Mouse (Mus musculus) limb, embryonic 14.5 days (tissue): ENCODE results near the gene Coa3. TPM values are rescaled to one million over a fixed set of nuclear protein-coding genes. Genes with fewer than 3 reads are reported as not detected.

Source experiments
- ATAC-seq: fragments of 200-750 bp; cut with Nextera tagmentation; 2 replicates; pipeline ENCODE4 v1.8.0; 2017; ENCODE audit warnings: low read depth, moderate number of reproducible peaks, moderate TSS enrichment; ENCODE audit not compliant: low FRiP score
- DNase-seq: peaks from one replicate; pipeline ENCODE4 v3.0.0-alpha.2; 2015; ENCODE audit warnings: low spot score
- H3K27ac ChIP-seq: fragments of 300-500 bp; sonication (generic); replicated peaks from 2 replicates; pipeline ENCODE4 v1.5.1; 2014; ENCODE audit warnings: low read depth, mild to moderate bottlenecking, low read length, moderate library complexity, mixed read lengths
- H3K27me3 ChIP-seq: fragments of 300-500 bp; sonication (generic); 2 replicates; pipeline ENCODE4 v1.6.1; 2014; ENCODE audit warnings: low read length, mixed read lengths; ENCODE audit not compliant: control insufficient read depth, insufficient read depth
- H3K36me3 ChIP-seq: fragments of 300-500 bp; sonication (generic); 2 replicates; pipeline ENCODE4 v1.6.1; 2014; ENCODE audit warnings: mild to moderate bottlenecking, low read length, moderate library complexity, mixed read lengths; ENCODE audit not compliant: control insufficient read depth, insufficient read depth
- H3K4me1 ChIP-seq: fragments of 300-500 bp; sonication (generic); 2 replicates; pipeline ENCODE4 v1.6.1; 2014; ENCODE audit warnings: antibody characterized with exemption, low read length, mixed read lengths; ENCODE audit not compliant: control insufficient read depth, insufficient read depth
- H3K4me2 ChIP-seq: fragments of 300-500 bp; sonication (generic); replicated peaks from 2 replicates; pipeline ENCODE4 v1.6.1; 2014; ENCODE audit warnings: low read depth, mild to moderate bottlenecking, low read length, moderate library complexity; ENCODE audit not compliant: severe bottlenecking
- H3K4me3 ChIP-seq: fragments of 300-500 bp; sonication (generic); replicated peaks from 2 replicates; pipeline ENCODE4 v1.5.1; 2014; ENCODE audit warnings: low read length
- H3K9ac ChIP-seq: fragments of 300-500 bp; sonication (generic); 2 replicates; pipeline ENCODE4 v1.6.1; 2014; ENCODE audit warnings: mild to moderate bottlenecking, low read depth, low read length, moderate library complexity; ENCODE audit not compliant: severe bottlenecking
- H3K9me3 ChIP-seq: fragments of 300-500 bp; sonication (generic); 2 replicates; pipeline ENCODE4 v1.6.1; 2016; ENCODE audit warnings: low read length; ENCODE audit not compliant: control insufficient read depth
- POLR2A ChIP-seq: fragments of 200-500 bp; IDR thresholded peaks from 2 replicates; pipeline ENCODE4 v1.8.0; 2012; ENCODE audit warnings: inconsistent platforms, mild to moderate bottlenecking, moderate library complexity, borderline replicate concordance; ENCODE audit not compliant: insufficient read depth, insufficient read length; ENCODE audit errors: extremely low read depth
- WGBS: fragments of 180-500 bp; shearing (Covaris S2); extraction: QIAGEN DNeasy Blood & Tissue Kit; methylation state at CpG from one replicate; pipeline ENCODE4 v1.1.7; 2014; 5-methylcytosine and 5-hydroxymethylcytosine counted together
- polyA plus RNA-seq, 2 experiments: library from polyadenylated mRNA; depleted of rRNA in 1 of 2; stranded (reverse) in 1 of 2; unstranded in 1 of 2; fragments of >200 nt; fragmentation: Nextera tagmentation in 1 of 2; extraction: Ambion mirVana in 1 of 2; gene quantifications; 2 replicates each; pipeline versions ENCODE4 v1.2.1 to v1.2.3; 2012 to 2014

Gene Coa3
- polyA plus RNA-seq, 2 experiments = 182 to 183 TPM

DNA sequence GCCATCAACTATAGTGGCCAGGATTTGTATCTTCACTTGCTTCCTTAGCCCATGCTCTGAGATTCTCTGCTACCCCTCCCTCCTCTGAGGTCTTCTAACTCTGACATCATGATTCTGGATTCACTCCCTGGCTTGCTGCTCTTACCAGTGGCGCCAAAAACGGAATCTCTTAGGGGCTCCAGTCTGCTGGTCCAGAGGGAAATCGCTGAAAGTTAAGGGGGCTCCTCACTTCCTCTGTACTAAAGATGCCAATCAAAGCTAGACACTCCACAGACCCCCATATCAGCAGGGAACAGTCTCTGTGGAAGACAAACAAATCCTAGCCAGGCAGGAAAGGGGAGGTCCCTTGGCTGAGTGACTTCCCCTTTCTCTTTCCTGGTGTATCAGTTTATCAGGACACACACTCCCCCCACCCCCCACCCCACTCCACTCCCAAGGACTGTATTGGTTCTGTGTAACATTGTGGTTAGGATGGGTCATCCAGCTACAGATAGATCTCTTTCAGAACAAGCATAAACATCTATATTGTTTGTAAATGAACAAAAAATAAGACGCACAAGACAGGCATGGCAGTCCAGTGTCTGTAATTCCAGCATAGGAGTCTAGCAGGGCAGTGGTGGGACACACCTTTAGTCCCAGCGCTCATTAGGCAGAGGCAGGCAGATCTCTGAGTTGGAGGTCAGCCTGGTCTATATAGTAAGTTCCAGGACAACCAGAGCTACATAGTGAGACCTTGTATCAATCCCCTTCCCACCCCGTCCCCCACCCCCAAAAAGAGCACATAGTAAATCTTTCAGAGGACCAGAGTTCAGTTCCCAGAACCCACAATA, 46.7 kb downstream of the Coa3 start:
- TF ChIP-seq POLR2A = no peak
- peaks cover 29% of the 10 kb centered on the region for H3K4me1 ChIP-seq
- no peaks in the 10 kb centered on the region for H3K9me3 ChIP-seq
- H3K27me3 ChIP-seq = no peaks in the 10 kb centered on the region
- peak; percentile 48 for DNase-seq
- peak overlapping the region; percentile 37 for H3K4me2 ChIP-seq
- H3K9ac ChIP-seq = 0 out of 2 replicates have a peak overlapping the region, but pooled peaks have one; percentile 28
- H3K36me3 ChIP-seq = no peaks in the 10 kb centered on the region
- peak overlapping the region; percentile 35 for H3K27ac ChIP-seq
- 48% methylated on average over 6 of the region's 6 CpGs for WGBS
- ATAC-seq = peak; percentile 53; the same call in 1 of the 2 replicates
- 0 out of 2 replicates have a peak overlapping the region, but pooled peaks have one; percentile 5 for H3K4me3 ChIP-seq

- Histone ChIP-seq H3K4me2 (peak overlapping the region; percentile 37), H3K27me3 (no peaks in the 10 kb centered on the region), H3K4me3 (0 out of 2 replicates have a peak overlapping the region, but pooled peaks have one; percentile 5), H3K36me3 (no peaks in the 10 kb centered on the region), H3K9me3 (no peaks in the 10 kb centered on the region), H3K9ac (peak overlapping the region; percentile 28; the same call in 1 of the 2 replicates), H3K4me1 (peaks cover 29% of the 10 kb centered on the region), H3K27ac (peak overlapping the region; percentile 35)
- WGBS = 5% methylated on average over 18 of the region's 18 CpGs
- DNase-seq (no peak), ATAC-seq (no peak)
- no peak for TF ChIP-seq POLR2A
These were observed 47.7 kb downstream of the Coa3 start for GRCm38 (mm10) chr11:101230991-101231871.

DNA sequence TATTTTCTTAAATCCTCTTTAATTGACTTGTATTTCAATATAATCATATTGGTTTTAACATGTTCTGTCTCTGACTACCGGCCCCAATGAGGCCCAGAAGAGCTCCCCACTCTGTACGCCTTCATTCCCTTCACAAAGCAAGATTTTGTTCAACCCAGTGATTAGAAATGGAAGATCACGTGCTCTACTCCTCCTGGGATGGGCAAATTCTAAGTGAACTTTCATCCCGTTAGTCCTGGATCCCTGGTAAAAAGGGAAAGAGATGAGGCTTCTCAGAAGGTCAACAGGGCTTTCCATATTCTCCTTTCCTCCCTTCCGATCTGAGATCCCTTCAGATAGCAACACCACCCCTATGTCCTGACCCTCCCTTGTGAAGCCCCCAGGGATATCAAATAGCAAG, 48.4 kb downstream of the Coa3 start:
- H3K4me1 ChIP-seq = peaks cover 31% of the 10 kb centered on the region
- H3K9me3 ChIP-seq = no peaks in the 10 kb centered on the region
- DNase-seq (no peak), ATAC-seq (no peak)
- peak overlapping the region; percentile 37; the same call in 1 of the 2 replicates for H3K4me2 ChIP-seq
- H3K9ac ChIP-seq = no peak overlapping the region
- no peaks in the 10 kb centered on the region for H3K36me3 ChIP-seq
- no peak for TF ChIP-seq POLR2A
- no peaks in the 10 kb centered on the region for H3K27me3 ChIP-seq
- H3K4me3 ChIP-seq = no peak overlapping the region
- peak overlapping the region; percentile 40 for H3K27ac ChIP-seq
- WGBS = 22% methylated on average over 5 of the region's 5 CpGs

DNA sequence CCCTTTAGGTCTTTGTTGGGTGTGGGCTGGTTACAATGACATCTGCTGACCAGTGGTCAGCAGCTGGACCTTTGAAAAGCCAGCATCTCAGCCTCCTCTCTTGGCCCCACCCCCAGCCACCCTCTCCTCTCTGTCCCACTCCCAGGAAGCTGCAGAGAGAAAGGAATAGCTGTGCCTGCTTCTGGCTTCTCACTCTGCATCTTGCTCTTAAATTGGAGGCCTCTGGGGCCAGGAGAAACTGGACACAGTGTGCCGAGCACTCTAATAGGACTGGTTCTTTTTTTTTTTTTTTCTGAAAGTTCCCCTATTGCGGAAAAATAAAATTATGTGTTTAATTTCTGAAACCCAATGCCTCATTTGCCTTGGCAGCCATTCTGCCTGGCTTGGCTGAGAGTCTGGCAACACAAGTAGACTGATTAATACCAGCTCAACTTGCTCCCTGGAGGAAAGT, 48.8 kb downstream of the Coa3 start:
- no peak overlapping the region for H3K9ac ChIP-seq
- no peak overlapping the region for H3K4me3 ChIP-seq
- WGBS = 19% methylated on average over 2 of the region's 2 CpGs
- no peaks in the 10 kb centered on the region for H3K27me3 ChIP-seq
- H3K36me3 ChIP-seq = no peaks in the 10 kb centered on the region
- TF ChIP-seq POLR2A = no peak
- no peaks in the 10 kb centered on the region for H3K9me3 ChIP-seq
- ATAC-seq = no peak
- H3K4me1 ChIP-seq = peaks cover 35% of the 10 kb centered on the region
- H3K4me2 ChIP-seq = no peak overlapping the region
- H3K27ac ChIP-seq = 0 out of 2 replicates have a peak overlapping the region, but pooled peaks have one; percentile 40
- DNase-seq = peak; percentile 44

GRCm38 (mm10) chr11:101229361-101229900, 49.5 kb downstream of the Coa3 start:
- Histone ChIP-seq H3K27me3 (no peaks in the 10 kb centered on the region), H3K27ac (no peak overlapping the region), H3K4me2 (no peak overlapping the region), H3K4me3 (no peak overlapping the region), H3K9me3 (no peaks in the 10 kb centered on the region), H3K36me3 (no peaks in the 10 kb centered on the region), H3K9ac (no peak overlapping the region), H3K4me1 (peaks cover 35% of the 10 kb centered on the region)
- no peak for ATAC-seq
- TF ChIP-seq POLR2A = no peak
- WGBS = 33% methylated on average over 8 of the region's 8 CpGs
- no peak for DNase-seq

Other genes starting within 250 kb of the Coa3 start
- gene Naglu, start 209.1 kb downstream of the Coa3 start, polyA plus RNA-seq (2012; rRNA removed) = 12.8 and 18.5 TPM in 2 replicates
- gene Naglu, start 209.1 kb downstream of the Coa3 start, polyA plus RNA-seq (2014; fragmentation: Nextera tagmentation; extraction: Ambion mirVana) = 9.8 and 10.3 TPM in 2 replicates
- 0.23 and 0.42 TPM in 2 replicates for gene Hsd17b1, start 200.7 kb downstream of the Coa3 start, polyA plus RNA-seq (2012; rRNA removed)
- not detected in 2 replicates for gene Hsd17b1, start 200.7 kb downstream of the Coa3 start, polyA plus RNA-seq (2014; fragmentation: Nextera tagmentation; extraction: Ambion mirVana)
- gene Coasy, start 196.5 kb downstream of the Coa3 start, polyA plus RNA-seq (2012; rRNA removed) = 49.1 and 64.3 TPM in 2 replicates
- 41.9 and 43.3 TPM in 2 replicates for gene Coasy, start 196.5 kb downstream of the Coa3 start, polyA plus RNA-seq (2014; fragmentation: Nextera tagmentation; extraction: Ambion mirVana)
- 40.2 and 61.6 TPM in 2 replicates for gene Mlx, start 191.8 kb downstream of the Coa3 start, polyA plus RNA-seq (2012; rRNA removed)
- 42.4 and 44.4 TPM in 2 replicates for gene Mlx, start 191.8 kb downstream of the Coa3 start, polyA plus RNA-seq (2014; fragmentation: Nextera tagmentation; extraction: Ambion mirVana)
- gene Psmc3ip, start 183.7 kb downstream of the Coa3 start, polyA plus RNA-seq (2012; rRNA removed) = 15.7 and 24.3 TPM in 2 replicates
- 32.9 and 36.5 TPM in 2 replicates for gene Psmc3ip, start 183.7 kb downstream of the Coa3 start, polyA plus RNA-seq (2014; fragmentation: Nextera tagmentation; extraction: Ambion mirVana)
- 53.6 and 65.4 TPM in 2 replicates for gene Retreg3, start 159.2 kb downstream of the Coa3 start, polyA plus RNA-seq (2012; rRNA removed)
- gene Retreg3, start 159.2 kb downstream of the Coa3 start, polyA plus RNA-seq (2014; fragmentation: Nextera tagmentation; extraction: Ambion mirVana) = 11.3 and 12.7 TPM in 2 replicates
- gene Tubg1, start 159.2 kb downstream of the Coa3 start, polyA plus RNA-seq (2012; rRNA removed) = 32.4 and 36.8 TPM in 2 replicates
- 52.5 and 52.7 TPM in 2 replicates for gene Tubg1, start 159.2 kb downstream of the Coa3 start, polyA plus RNA-seq (2014; fragmentation: Nextera tagmentation; extraction: Ambion mirVana)
- gene Tubg2, start 123.2 kb downstream of the Coa3 start, polyA plus RNA-seq (2012; rRNA removed) = 6.2 and 7.3 TPM in 2 replicates
- 7.1 and 8.0 TPM in 2 replicates for gene Tubg2, start 123.2 kb downstream of the Coa3 start, polyA plus RNA-seq (2014; fragmentation: Nextera tagmentation; extraction: Ambion mirVana)
- 1.5 and 2.1 TPM in 2 replicates for gene Cntnap1, start 108.6 kb downstream of the Coa3 start, polyA plus RNA-seq (2012; rRNA removed)
- gene Cntnap1, start 108.6 kb downstream of the Coa3 start, polyA plus RNA-seq (2014; fragmentation: Nextera tagmentation; extraction: Ambion mirVana) = 0.56 and 0.64 TPM in 2 replicates
- 17.4 and 20.6 TPM in 2 replicates for gene Plekhh3, start 107.8 kb downstream of the Coa3 start, polyA plus RNA-seq (2012; rRNA removed)
- gene Plekhh3, start 107.8 kb downstream of the Coa3 start, polyA plus RNA-seq (2014; fragmentation: Nextera tagmentation; extraction: Ambion mirVana) = 19.6 and 20.5 TPM in 2 replicates
- 0.09 and 0.17 TPM in 2 replicates for gene Ccr10, start 103.7 kb downstream of the Coa3 start, polyA plus RNA-seq (2012; rRNA removed)
- 0.11 and 0.41 TPM in 2 replicates for gene Ccr10, start 103.7 kb downstream of the Coa3 start, polyA plus RNA-seq (2014; fragmentation: Nextera tagmentation; extraction: Ambion mirVana)
- gene Ezh1, start 52.7 kb downstream of the Coa3 start, polyA plus RNA-seq (2012; rRNA removed) = 28.3 and 28.4 TPM in 2 replicates
- gene Ezh1, start 52.7 kb downstream of the Coa3 start, polyA plus RNA-seq (2014; fragmentation: Nextera tagmentation; extraction: Ambion mirVana) = 14.4 and 17.0 TPM in 2 replicates
- gene Ramp2, start 33.1 kb downstream of the Coa3 start, polyA plus RNA-seq (2012; rRNA removed) = 89.4 and 108 TPM in 2 replicates
- gene Ramp2, start 33.1 kb downstream of the Coa3 start, polyA plus RNA-seq (2014; fragmentation: Nextera tagmentation; extraction: Ambion mirVana) = 98.9 and 104 TPM in 2 replicates
- 70.3 and 71.7 TPM in 2 replicates for gene Vps25, start 25.4 kb downstream of the Coa3 start, polyA plus RNA-seq (2012; rRNA removed)
- gene Vps25, start 25.4 kb downstream of the Coa3 start, polyA plus RNA-seq (2014; fragmentation: Nextera tagmentation; extraction: Ambion mirVana) = 120 and 124 TPM in 2 replicates
- gene Wnk4, start 18.5 kb downstream of the Coa3 start, polyA plus RNA-seq (2012; rRNA removed) = 14.9 and 18.4 TPM in 2 replicates
- gene Wnk4, start 18.5 kb downstream of the Coa3 start, polyA plus RNA-seq (2014; fragmentation: Nextera tagmentation; extraction: Ambion mirVana) = 9.9 and 10.7 TPM in 2 replicates
- 1.1 and 1.6 TPM in 2 replicates for gene Cntd1, start 102 bp downstream of the Coa3 start, polyA plus RNA-seq (2012; rRNA removed)
- 0.61 and 0.93 TPM in 2 replicates for gene Cntd1, start 102 bp downstream of the Coa3 start, polyA plus RNA-seq (2014; fragmentation: Nextera tagmentation; extraction: Ambion mirVana)
- gene Becn1, start 23.2 kb upstream of the Coa3 start, polyA plus RNA-seq (2012; rRNA removed) = 86.5 and 100 TPM in 2 replicates
- gene Becn1, start 23.2 kb upstream of the Coa3 start, polyA plus RNA-seq (2014; fragmentation: Nextera tagmentation; extraction: Ambion mirVana) = 118 and 135 TPM in 2 replicates
- 128 and 142 TPM in 2 replicates for gene Psme3, start 37.1 kb upstream of the Coa3 start, polyA plus RNA-seq (2012; rRNA removed)
- 105 TPM in 2 replicates for gene Psme3, start 37.1 kb upstream of the Coa3 start, polyA plus RNA-seq (2014; fragmentation: Nextera tagmentation; extraction: Ambion mirVana)
- 6.2 and 8.2 TPM in 2 replicates for gene Aoc2, start 45.9 kb upstream of the Coa3 start, polyA plus RNA-seq (2012; rRNA removed)
- 0.84 and 0.86 TPM in 2 replicates for gene Aoc2, start 45.9 kb upstream of the Coa3 start, polyA plus RNA-seq (2014; fragmentation: Nextera tagmentation; extraction: Ambion mirVana)
- 3.1 TPM in 2 replicates for gene Aoc3, start 51.5 kb upstream of the Coa3 start, polyA plus RNA-seq (2012; rRNA removed)
- gene Aoc3, start 51.5 kb upstream of the Coa3 start, polyA plus RNA-seq (2014; fragmentation: Nextera tagmentation; extraction: Ambion mirVana) = 0.68 and 1.0 TPM in 2 replicates
- gene G6pc, start 88.4 kb upstream of the Coa3 start, polyA plus RNA-seq (2012; rRNA removed) = not detected in 2 replicates
- not detected in 2 replicates for gene G6pc, start 88.4 kb upstream of the Coa3 start, polyA plus RNA-seq (2014; fragmentation: Nextera tagmentation; extraction: Ambion mirVana)
- 39.3 and 41.1 TPM in 2 replicates for gene Aarsd1, start 138.5 kb upstream of the Coa3 start, polyA plus RNA-seq (2012; rRNA removed)
- 62.8 and 63.2 TPM in 2 replicates for gene Aarsd1, start 138.5 kb upstream of the Coa3 start, polyA plus RNA-seq (2014; fragmentation: Nextera tagmentation; extraction: Ambion mirVana)
- gene Gm27029, start 145.7 kb upstream of the Coa3 start, polyA plus RNA-seq (2012; rRNA removed) = 1.3 and 4.2 TPM in 2 replicates
- 11.8 and 12.1 TPM in 2 replicates for gene Gm27029, start 145.7 kb upstream of the Coa3 start, polyA plus RNA-seq (2014; fragmentation: Nextera tagmentation; extraction: Ambion mirVana)
- 19.3 and 20.6 TPM in 2 replicates for gene Rundc1, start 146.0 kb upstream of the Coa3 start, polyA plus RNA-seq (2012; rRNA removed)
- gene Rundc1, start 146.0 kb upstream of the Coa3 start, polyA plus RNA-seq (2014; fragmentation: Nextera tagmentation; extraction: Ambion mirVana) = 17.6 and 17.8 TPM in 2 replicates
- gene Ptges3l, start 146.2 kb upstream of the Coa3 start, polyA plus RNA-seq (2012; rRNA removed) = 23.7 and 27.5 TPM in 2 replicates
- gene Ptges3l, start 146.2 kb upstream of the Coa3 start, polyA plus RNA-seq (2014; fragmentation: Nextera tagmentation; extraction: Ambion mirVana) = 13.9 and 20.5 TPM in 2 replicates
- gene Rpl27, start 163.2 kb upstream of the Coa3 start, polyA plus RNA-seq (2012; rRNA removed) = 1,216 and 1,303 TPM in 2 replicates
- 384 and 422 TPM in 2 replicates for gene Rpl27, start 163.2 kb upstream of the Coa3 start, polyA plus RNA-seq (2014; fragmentation: Nextera tagmentation; extraction: Ambion mirVana)
- 13.1 and 15.2 TPM in 2 replicates for gene Ifi35, start 169.3 kb upstream of the Coa3 start, polyA plus RNA-seq (2012; rRNA removed)
- 16.1 and 16.7 TPM in 2 replicates for gene Ifi35, start 169.3 kb upstream of the Coa3 start, polyA plus RNA-seq (2014; fragmentation: Nextera tagmentation; extraction: Ambion mirVana)
- gene Rnd2, start 185.9 kb upstream of the Coa3 start, polyA plus RNA-seq (2012; rRNA removed) = 20.7 and 21.8 TPM in 2 replicates
- 8.4 and 10.4 TPM in 2 replicates for gene Rnd2, start 185.9 kb upstream of the Coa3 start, polyA plus RNA-seq (2014; fragmentation: Nextera tagmentation; extraction: Ambion mirVana)
- 88.0 and 96.1 TPM in 2 replicates for gene Vat1, start 187.1 kb upstream of the Coa3 start, polyA plus RNA-seq (2012; rRNA removed)
- 56.1 and 63.3 TPM in 2 replicates for gene Vat1, start 187.1 kb upstream of the Coa3 start, polyA plus RNA-seq (2014; fragmentation: Nextera tagmentation; extraction: Ambion mirVana)